Mouse (Mus musculus) embryo, embryonic 11 days (tissue): Measurements from ENCODE around the gene Gm19965.

Experiments used
- DNase-seq: peaks from one replicate; pipeline ENCODE4 v3.0.0-alpha.2; 2015

Gm19965 gene

DNA sequence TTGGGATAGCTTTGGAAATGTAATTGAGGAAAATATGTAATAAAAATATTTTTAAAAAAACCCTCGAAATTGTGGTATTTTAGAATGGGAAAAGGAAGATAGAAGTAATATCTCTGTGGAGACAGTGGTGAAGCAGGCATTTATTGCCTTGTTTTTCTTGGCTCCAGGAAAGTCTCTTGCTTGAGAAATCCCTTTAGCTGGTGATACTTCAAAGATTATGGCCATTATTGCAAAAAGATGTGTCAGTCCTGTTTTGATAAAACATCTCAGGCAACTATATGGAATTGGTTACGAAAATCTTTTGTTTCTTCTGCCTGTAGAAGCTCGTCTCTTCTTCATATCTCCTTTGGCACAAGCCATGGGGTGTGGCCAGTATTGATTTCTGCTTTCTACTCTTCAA is at the start of gene Gm19965:
Gene Gm19965 (plus strand): TSS at position 301 of the 400 bp plus-strand sequence.
- DNase-seq: no peak

DNA sequence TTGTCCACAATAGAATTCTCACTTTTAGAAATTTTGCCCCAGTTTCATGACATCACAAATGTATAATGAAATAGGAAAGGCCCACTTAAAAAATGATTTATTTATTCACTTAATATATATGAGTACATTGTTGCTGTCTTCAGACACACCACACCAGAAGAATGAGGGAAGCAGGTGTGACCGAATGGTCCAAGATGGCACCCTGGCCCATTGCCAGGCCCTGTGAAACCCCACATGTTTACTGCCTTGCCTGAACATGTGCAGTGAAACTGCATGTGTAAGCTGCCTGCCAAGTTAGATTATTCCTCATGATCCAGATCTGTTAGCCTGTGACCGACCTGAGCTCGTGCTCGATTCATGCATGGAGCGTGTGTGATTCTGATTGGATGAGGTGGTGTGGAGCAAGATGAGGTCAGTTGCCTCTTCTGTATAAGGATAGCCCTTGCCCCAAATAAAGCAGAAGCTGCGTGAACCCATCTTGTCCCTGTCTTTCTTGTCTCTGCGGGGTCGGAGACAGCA is 20.3 kb upstream of the Gm19965 start:
- DNase-seq: no peak
